Mouse (Mus musculus): ENCODE measurements at regions not wholly inside any gene's neighbourhood (a gene's known extent, or its start where the extent isn't known, plus 50 kb on each side); places are given as distances from the start of the nearest gene placed in this dataset.

DNA sequence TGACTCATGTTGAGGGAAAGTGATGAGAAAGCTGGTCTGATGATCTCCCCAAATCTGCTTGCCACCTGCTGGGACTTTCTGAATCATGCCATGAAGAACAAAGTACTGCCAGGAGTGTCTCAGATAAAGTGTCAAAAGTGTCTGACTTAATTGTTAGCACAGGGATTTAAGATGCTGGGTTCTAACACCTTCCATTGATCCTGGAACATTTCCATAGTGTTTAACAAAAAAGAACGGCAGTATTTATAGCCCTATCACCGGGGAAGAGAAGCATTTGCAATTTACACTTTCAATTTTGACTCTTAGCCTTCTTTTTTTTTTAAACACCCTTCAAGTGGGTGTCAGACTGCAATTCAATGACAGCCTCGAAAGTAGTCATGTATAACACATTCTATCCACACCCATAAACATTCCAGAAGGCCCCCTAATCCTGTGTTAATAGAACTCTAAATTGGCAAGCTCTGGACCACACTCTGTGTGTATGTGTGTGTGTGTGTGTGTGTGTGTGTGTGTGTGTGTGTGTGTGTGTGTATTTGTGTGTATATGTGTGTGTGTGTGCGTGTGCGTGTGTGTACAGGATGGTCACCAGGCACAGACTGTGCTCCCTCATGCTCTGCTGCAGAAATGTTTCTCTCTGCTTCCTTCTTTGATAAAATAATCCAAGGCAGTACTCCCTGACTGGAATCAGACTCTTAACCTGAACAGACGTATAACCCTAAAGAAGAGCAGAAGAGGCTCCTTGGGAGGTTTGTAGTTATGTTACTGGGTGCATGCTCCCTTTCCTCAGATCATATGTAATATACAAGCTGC lies 313.2 kb downstream of the Rnd3 start:
- DNase-seq (ENCODE audit: low spot score in 2 of 2), result no peak

DNA sequence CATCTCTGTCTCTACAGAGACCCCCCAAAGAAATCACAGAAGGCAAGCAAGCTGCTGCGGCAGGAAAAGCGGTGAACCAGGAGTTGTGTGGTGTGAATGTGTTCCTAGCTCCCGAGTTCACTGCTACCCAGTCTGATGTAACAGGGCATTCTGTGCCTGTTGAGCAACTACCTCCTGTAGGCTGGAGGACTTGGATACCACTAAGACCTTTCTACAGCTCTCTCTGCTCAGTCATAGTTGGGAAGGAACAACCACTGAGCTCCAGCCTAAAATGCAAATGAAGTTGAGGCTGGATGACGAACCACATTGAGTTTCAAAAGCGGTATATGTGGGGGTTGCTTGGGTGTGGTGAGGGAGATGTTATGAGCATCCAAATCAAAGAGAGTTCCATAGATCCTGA lies 315.1 kb downstream of the Rnd3 start:
- no peak for DNase-seq (ENCODE audit: low spot score in 2 of 2)

DNA sequence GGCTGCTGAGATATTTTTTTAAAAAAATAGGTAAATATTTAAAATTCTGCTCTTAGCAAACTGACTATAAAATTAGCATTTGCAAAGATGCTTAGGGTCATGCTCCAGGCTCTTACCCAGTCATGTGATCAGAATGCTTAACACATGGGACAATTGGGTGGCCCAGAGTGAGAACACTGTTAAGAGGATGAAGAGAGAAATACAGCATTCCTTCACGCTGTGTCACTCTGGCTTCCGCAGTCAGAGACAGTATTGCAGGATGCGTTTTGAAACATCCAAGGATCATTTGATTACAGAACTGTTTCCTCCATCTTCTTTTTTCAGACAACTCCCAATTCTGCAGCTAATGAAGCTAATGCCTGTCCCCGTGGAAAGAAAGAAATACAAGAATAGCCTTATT lies 316.4 kb downstream of the Rnd3 start:
- DNase-seq (ENCODE audit: low spot score in 2 of 2), result no peak

DNA sequence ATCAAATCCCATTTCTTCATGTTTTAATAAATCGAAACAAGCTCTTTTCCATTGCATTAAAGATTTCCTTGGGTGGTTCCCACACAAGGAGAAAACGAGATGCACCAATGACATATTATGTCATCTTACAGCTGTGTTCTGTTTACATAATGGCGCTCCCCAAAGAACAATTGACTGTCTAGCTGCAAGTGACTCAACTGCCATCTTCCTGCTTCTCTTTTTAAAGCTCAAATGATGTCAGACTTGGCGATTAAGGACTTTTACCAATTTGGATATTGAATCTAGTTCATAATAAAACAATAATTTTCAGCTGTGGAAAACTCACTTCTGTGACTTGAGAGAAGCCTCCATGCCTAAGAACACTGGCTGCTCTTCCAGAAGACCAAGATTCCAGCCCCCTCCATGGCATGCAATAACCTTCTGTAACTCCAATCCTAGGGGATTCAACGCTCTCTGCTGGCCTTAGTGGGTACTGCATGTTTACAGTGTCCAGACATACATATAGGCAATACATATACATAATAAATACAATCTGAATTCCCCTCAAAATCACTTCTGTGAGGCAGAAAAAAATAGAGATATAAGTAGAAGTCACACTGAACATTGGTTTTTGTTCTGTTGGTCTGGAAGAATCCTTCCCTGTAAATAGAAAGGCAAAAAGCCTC lies 318.7 kb downstream of the Rnd3 start:
- DNase-seq (ENCODE audit: low spot score in 2 of 2), result no peak

DNA sequence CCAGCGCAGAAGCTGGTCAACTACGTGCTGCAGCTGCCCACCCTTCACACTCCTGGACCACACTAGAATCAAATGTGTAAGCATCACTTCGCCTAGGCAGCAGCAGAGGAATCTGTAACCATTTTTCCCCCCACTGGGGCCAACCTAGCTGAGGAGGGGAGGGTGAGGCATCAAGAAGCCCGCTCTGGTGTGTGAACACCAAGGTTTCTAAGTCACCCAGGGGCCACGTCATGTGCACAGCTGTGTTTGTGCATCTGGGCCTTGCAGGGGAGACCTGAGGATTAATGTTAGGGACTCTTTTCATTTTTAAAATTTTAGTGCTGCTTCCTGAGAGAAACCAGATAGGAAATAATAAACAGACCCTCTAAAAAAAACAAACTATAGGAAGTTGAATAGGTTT lies 321.8 kb downstream of the Rnd3 start:
- DNase-seq (ENCODE audit: low spot score in 2 of 2), result no peak

DNA sequence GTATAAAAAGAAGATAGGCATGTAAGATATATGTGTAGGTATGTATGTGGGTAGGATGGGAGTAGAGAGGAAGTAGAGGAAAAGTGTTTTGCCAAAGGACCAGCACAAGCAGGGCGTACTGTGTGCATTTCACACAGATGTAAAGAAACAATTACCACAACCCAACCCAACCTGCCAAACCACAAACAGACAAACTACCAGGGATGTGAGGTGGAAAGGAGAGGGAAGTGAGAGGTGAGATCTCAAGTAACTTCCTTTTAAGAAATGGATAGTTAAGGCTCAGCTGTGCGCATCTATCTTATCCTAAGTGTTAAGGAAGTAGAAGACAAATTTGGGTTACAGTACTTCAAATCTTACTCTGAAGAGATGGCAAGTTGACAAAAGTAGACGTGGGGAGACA lies 322.4 kb downstream of the Rnd3 start:
- DNase-seq (ENCODE audit: low spot score in 2 of 2), result no peak

DNA sequence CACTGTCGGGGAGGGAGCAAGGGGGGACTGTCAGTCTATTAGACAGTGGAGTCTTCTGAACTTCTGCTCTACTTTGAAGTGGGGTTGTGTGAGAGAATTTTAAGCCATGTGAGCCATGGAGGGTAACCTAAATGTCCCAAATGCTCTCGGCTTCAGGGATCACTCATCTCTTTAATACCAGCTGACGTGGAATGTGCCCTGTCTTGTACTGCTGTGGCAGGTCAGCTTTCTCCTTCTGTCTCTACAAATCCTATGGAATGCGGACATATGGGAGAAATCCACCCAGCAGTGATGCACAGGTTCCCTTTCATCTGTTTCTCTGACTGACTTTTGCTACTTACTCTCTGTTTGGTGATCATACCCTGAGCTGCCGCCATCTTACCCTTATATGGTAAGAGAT lies 323.3 kb downstream of the Rnd3 start:
- no peak for DNase-seq (ENCODE audit: low spot score in 2 of 2)

DNA sequence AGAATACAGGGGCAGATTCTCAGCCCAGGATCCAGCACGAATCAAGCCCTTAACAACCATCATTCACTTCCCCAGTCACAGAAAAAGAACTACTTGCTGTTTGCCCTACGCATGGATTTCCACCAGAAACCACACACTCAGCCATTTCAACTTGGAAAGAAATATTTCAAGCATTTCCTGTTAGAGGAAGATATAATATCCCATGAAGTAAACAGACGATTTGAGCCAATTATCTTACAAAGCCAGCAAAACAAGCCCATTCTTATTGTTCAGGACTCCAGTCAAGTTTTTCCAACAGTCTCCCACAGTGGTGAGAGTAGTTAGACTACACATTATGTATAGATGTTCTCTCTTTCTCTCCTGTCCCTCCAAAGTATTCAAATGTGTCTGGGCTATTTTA lies 324.1 kb downstream of the Rnd3 start:
- DNase-seq (ENCODE audit: low spot score in 2 of 2), result no peak

DNA sequence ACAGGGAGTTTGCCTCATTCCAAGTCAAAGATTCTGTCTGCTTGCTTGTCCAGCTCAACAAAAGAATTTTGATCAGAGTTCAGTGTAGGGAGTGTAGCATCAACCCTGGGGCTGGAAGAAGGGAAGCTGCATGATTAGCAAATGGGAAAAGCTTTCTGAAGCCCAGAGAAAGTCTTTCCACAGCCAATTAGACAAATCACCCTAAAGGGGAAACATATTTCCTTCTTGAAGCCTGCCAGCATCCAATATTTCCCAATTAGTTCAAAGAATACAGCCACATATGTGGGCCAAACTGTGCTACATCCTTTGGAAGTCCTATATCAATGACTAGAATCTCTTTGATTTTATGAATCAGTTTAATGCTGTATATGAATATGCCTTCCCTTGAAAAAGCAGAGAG lies 326.2 kb downstream of the Rnd3 start:
- DNase-seq (ENCODE audit: low spot score in 2 of 2), result no peak

DNA sequence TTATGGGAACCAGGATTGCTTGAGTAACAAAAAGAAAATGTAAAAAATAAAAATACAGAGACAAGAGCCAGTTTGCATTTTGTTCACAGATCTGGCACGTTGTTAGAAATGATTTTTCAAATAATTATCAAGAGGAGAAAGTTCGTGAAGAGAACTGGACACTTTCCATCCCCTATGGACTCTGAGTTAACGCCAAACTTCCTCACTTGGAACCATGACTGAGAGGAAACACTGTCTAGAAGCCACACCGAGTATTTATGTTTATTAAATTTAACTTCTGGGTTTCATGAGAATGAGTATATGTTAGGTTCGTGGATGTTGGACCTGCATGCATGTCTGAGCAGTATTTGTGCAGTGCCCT lies 329.6 kb downstream of the Rnd3 start:
- DNase-seq (ENCODE audit: low spot score in 2 of 2), result no peak

DNA sequence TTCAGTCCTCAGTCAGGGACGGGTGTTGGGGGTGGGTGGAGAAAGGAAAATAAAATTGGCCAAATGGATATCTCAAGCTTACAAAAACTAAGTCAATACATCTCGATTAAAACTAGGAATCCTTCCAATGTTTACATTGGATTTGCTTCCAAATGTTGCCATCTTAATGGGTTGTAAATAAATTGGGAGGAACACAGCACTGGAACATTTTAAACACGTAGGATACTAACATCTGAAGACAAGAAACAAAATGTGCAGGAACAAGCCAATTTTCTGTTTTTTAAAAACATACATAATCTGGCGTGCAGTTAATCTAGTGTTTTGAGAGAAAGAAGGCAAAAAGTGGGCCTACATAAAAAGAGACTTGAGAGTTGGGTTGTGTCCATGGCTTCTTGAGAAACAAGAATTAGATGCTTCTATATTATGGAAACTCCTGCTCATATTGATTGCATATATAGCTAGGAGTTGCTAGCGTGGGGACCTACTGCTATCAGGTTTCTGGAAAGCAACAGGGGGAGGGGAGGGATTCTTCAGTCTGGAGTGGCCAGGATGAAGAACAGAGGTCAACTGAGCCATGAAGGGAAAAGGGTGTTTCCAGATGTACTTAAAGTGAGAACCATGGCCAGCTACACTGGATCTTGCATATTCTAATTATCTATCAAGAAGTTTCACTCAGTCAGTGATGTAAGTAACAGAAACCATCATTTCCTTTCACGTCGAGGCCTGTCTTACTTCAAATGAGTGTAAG lies 330.2 kb downstream of the Rnd3 start:
- DNase-seq (ENCODE audit: low spot score in 2 of 2), result no peak

DNA sequence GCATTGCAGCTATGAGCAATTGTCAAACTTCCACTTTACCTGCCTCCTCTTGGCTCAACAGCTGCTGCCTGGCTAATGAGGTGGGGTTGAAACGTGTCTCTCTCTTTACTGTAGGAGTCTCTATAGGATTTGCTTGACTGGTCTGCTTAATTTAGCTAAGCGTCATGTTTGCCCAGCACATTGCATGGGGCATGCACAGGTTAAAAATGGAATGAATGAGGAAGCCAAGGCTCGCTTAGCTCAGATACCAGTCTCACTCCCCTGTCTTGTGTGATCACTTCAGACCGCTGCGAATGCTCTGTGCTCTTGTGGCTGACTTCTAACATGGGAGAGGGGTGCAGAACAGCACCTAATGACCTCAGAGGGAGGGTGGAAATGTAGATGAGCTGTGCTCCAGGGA lies 332.5 kb downstream of the Rnd3 start:
- no peak for DNase-seq (ENCODE audit: low spot score in 2 of 2)

DNA sequence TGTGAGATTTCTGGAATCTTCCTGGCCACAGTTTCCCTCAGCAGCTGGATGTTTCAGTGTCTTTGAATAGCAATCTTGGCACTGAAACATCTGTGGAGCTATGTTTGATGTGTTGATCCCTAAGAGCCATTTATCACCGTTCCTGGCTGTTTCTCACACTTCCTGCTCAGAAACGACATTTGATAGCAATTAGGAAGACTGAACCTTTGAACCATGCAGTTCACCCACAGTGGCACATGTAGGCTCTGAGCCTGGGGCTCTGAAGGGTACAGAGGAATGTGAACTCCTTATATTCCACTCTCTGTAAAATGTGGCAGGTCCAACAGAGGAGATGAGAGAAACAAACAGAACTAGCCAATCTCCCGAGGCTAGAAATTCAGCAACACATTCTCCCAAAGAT lies 333.4 kb downstream of the Rnd3 start:
- no peak for DNase-seq (ENCODE audit: low spot score in 2 of 2)

DNA sequence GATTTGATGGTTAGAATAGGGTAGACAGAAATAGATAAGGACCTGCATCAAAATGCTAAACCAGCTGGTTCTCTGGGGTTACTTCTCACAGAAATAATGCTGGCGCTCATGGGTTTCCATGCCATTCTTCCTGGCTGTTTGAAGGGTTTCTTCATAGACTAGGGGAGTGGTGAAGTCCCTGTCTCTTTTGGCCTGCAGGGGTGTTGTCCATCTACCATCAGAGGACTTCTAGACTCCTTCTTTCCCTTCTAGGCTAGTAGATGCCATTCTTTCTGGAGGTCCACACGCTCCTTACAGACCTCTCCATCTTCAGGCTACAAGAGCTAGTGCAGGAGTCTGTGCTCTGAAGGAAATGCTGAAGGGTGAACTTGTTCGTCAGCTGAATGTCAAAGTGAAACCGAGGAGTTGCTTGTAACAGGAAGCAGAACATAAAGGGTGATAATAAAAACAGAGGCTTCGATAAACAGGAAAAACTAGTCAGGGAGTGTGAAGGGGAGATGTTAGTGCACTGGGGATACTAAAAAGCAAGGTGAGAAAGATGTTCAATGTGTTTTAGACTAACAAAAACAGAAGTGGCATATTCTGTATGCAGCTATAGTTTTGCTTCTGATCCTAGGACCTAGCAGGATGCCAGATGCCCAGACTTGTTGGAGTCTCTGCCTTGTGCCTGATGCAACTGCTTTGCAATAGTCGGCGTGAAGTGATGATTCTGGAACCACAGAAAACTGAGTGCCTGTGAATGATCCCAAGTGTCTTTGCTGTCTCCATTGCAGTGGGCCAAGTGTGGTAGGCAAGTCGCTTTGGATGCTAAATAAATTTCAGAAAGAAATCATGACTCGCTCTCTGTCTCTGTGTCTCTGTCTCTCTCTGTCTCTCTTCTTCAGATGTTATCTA lies 335.1 kb downstream of the Rnd3 start:
- no peak for DNase-seq (ENCODE audit: low spot score in 2 of 2)

DNA sequence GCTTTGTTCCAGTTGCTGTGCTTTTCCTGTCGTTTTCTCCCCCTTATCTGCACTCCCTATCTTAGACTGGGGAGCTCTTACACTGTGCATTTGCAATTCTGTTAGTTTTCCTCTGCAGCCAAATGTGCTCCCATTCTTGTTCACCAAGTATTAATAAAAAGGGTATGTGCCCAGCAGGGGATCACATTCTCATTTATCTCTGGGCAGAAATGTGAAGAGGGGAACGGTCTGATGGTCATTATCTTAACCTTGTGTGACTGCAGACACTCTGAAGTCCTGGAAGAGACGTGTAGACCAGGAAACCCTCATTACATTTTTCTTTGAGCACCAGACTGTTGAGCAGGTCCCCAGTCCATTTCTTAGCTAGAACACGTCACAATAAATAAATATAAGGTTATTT lies 336.6 kb downstream of the Rnd3 start:
- DNase-seq (ENCODE audit: low spot score in 2 of 2), result no peak

DNA sequence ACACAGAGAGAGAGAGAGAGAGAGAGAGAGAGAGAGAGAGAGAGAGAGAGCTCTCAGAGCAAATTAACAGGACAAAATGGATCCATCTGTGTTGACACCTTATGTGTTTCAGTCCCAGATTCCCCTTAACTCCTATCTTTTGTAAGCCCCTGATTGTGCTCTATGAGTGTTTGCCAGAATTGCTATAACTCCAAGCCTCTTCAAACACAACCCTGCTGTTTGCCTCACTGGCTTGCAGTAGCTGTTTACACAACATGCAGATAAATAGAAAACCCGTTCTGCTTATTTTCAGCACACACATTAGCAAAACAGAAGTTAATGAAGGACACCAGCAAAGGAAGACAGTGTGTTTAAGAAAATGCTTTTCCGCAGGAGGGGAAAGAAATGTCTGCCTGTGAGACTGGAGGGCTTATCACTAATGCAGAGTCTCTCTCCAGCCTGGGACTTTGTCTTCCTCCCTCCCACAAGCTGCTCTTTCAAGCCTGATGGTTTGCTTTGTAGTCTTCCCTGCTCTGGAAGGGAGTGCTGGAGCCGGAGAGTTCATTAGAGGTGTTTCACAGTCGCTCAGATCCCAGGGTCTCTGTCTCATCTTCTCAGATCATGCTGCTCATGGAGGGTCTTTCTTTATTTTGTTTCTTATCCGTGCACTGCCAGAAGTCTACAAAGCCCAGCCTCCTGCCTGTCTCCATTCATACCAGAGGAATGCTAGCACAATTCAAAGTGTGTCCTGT lies 338.4 kb downstream of the Rnd3 start:
- DNase-seq (ENCODE audit: low spot score in 2 of 2), result no peak

DNA sequence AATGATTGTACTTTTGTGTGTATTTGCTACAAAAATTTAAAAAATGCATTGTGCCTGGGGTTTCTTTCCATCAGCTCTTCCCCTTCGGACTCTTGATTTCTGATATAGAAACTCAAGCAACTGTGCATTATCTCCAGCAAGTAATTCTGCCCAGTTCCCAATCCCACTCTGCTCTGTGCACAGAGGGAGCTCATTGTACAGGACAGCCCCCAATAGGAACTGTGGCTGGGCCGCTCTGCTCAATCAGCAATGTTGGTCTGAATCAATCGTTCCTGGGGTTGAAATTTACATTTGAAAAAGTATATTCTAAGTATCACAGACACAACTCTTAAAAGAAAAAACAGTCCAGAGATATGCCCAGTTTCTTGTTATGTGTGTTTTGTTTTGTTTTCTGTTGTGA lies 339.1 kb downstream of the Rnd3 start:
- DNase-seq (ENCODE audit: low spot score in 2 of 2), result no peak

DNA sequence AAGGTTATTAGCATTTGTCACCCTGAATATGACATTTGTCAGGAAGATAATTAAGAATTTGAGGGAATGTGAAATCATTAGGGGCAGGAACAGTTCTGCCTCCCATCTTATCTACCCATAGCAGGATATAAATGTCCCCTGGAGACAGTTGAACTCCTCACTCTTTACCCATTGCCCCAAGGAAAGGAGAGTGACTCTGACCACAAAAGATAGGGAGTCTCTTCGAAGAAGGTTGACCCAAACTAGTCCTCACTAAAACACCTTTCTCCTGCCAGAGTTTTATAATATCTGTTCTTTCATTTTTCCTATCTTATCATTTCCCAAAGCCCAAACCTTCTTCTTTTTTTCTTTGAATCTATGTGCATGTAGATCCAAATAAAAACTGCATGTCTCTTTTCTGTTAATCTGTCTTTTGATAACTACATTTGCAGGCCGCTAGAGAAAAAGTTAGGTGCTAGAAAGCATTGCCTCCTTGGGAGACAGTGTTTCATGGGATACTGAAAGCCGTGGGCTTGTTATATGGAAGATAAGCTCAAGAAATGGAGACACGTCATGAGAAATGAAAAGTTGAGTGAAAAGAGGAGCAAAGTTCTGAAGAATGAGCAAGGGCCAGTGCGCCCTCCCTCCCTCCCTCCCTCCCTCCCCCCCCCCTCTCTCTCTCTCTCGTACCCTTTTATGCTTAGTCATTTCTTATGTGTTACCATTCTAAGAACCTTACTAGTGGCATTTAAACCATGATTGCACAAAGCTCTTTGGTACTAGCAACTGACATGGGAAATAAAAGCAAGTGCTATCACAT lies 341.6 kb downstream of the Rnd3 start:
- DNase-seq (ENCODE audit: low spot score in 2 of 2), result no peak

DNA sequence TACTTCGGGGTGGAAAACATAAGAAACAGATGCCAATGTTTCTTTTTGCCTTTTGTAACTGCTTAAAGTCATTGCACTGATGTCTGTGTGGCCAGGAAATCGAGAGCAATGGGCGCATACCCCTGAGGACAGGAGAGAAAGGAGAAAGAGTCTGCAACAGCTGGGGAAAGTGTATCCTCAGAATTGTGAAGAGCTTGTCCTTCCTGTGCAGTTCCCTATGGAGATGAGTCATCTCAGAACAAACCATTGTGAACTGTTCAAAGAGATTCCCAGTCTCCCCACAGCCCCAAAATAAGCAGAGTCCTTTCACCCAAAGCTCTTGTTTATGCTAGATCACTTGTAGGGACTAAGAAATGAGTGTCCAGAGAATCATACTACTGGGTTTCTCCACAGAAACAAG lies 343.3 kb downstream of the Rnd3 start:
- DNase-seq (ENCODE audit: low spot score in 2 of 2), result no peak

DNA sequence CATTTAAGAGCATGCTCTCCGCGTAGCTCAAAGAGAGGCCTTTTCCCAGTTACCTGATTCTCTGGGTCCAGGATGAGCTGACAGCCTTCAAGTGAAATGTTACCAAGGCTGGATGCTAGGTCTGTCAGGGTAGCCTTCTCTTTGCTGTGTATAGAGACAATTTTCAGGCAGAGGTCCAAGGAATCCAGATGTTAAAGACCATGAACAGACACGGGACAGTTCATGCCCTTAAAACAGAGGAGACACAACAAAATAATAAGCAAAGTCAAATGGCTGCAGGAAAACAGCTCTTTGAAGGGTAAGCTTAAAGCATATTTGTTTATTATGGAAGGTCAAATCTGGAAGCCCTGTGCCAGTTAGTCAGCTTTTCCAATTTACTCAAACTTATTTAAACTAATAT lies 352.8 kb downstream of the Rnd3 start:
- DNase-seq (ENCODE audit: low spot score in 2 of 2), result no peak
